Mouse (Mus musculus) hindbrain, embryonic 15.5 days (tissue): ENCODE data around the gene H2afx. TPM values are rescaled to one million over a fixed set of nuclear protein-coding genes. Genes with fewer than 3 reads are reported as not detected.
"Not testable (repeated sequence)": the region's sequence is repeated elsewhere in the genome, so short reads cannot be mapped to it uniquely, and the experiment has no call there.

Experiments used
- ATAC-seq: fragments of 200-750 bp; cut with Nextera tagmentation; 2 replicates; pipeline ENCODE4 v1.8.0; 2017; ENCODE audit warnings: low read depth, moderate number of reproducible peaks, moderate TSS enrichment; ENCODE audit not compliant: low FRiP score
- H3K27ac ChIP-seq: fragments of 300-500 bp; sonication (generic); replicated peaks from 2 replicates; pipeline ENCODE4 v1.5.1; 2015; ENCODE audit warnings: mild to moderate bottlenecking, inconsistent platforms
- H3K27me3 ChIP-seq: fragments of 300-500 bp; sonication (generic); 2 replicates; pipeline ENCODE4 v1.6.1; 2015; ENCODE audit warnings: control low read depth, inconsistent platforms
- H3K36me3 ChIP-seq: fragments of 300-500 bp; sonication (generic); 2 replicates; pipeline ENCODE4 v1.6.1; 2015; ENCODE audit warnings: control low read depth, inconsistent platforms
- H3K4me1 ChIP-seq: fragments of 300-500 bp; sonication (generic); replicated peaks from 2 replicates; pipeline ENCODE4 v1.6.1; 2015; ENCODE audit warnings: control low read depth, inconsistent platforms
- H3K4me2 ChIP-seq: fragments of 300-500 bp; sonication (generic); 2 replicates; pipeline ENCODE4 v1.6.1; 2015; ENCODE audit warnings: moderate library complexity, mild to moderate bottlenecking, inconsistent platforms
- H3K4me3 ChIP-seq: fragments of 300-500 bp; sonication (generic); 2 replicates; pipeline ENCODE4 v1.5.1; 2015; ENCODE audit warnings: mild to moderate bottlenecking, inconsistent platforms
- H3K9ac ChIP-seq: fragments of 300-500 bp; sonication (generic); 2 replicates; pipeline ENCODE4 v1.6.1; 2015; ENCODE audit warnings: inconsistent platforms
- H3K9me3 ChIP-seq: fragments of 300-500 bp; sonication (generic); 2 replicates; pipeline ENCODE4 v1.6.1; 2016; ENCODE audit warnings: control low read depth, inconsistent platforms
- WGBS: fragments of 180-500 bp; shearing (Covaris S2); methylation state at CpG from one replicate; pipeline ENCODE4 v1.1.7; 2015; 5-methylcytosine and 5-hydroxymethylcytosine counted together
- polyA plus RNA-seq: library from polyadenylated mRNA; unstranded; fragments of >200 nt; fragmentation: Nextera tagmentation; extraction: Ambion mirVana; gene quantifications from 2 replicates; pipeline ENCODE4 v1.2.1, GENCODE M21; 2015

The H2afx gene
- polyA plus RNA-seq, 1 experiment from 2014 or later = 149 TPM

GRCm38 (mm10) chr9:44332918-44333638 lies 1.4 kb upstream of the H2afx start:
- Histone ChIP-seq H3K27ac (no peak overlapping the region), H3K36me3 (peaks cover 51% of the 10 kb centered on the region), H3K4me3 (no peak overlapping the region), H3K9ac (no peak overlapping the region), H3K4me1 (peaks cover 28% of the 10 kb centered on the region), H3K27me3 (no peaks in the 10 kb centered on the region), H3K4me2 (no peak overlapping the region), H3K9me3 (no peaks in the 10 kb centered on the region)
- 96% methylated on average over 13 of the region's 13 CpGs for WGBS
- no peak for ATAC-seq

- no peaks in the 10 kb centered on the region for H3K9me3 ChIP-seq
- H3K4me3 ChIP-seq = peak overlapping the region; percentile 62
- no peak; the same call in 1 of the 2 replicates for ATAC-seq
- 0% methylated on average over 49 of the region's 50 CpGs for WGBS
- H3K4me1 ChIP-seq = peaks cover 27% of the 10 kb centered on the region
- peak overlapping the region; percentile 73 for H3K9ac ChIP-seq
- peaks cover 40% of the 10 kb centered on the region for H3K36me3 ChIP-seq
- peak overlapping the region; percentile 89 for H3K27ac ChIP-seq
- no peaks in the 10 kb centered on the region for H3K27me3 ChIP-seq
- H3K4me2 ChIP-seq = peak overlapping the region; percentile 88
These were observed 1.0 kb downstream of the H2afx start for GRCm38 (mm10) chr9:44335331-44336092.

GRCm38 (mm10) chr9:44336093-44336406 lies 1.6 kb downstream of the H2afx start:
- under 1% methylated on average over 5 of the region's 5 CpGs for WGBS
- Histone ChIP-seq H3K36me3 (peaks cover 36% of the 10 kb centered on the region), H3K27me3 (no peaks in the 10 kb centered on the region), H3K9me3 (no peaks in the 10 kb centered on the region), H3K27ac (peak overlapping the region; percentile 89), H3K4me3 (peak overlapping the region; percentile 62), H3K9ac (peak overlapping the region; percentile 73), H3K4me1 (peaks cover 27% of the 10 kb centered on the region), H3K4me2 (peak overlapping the region; percentile 88)
- ATAC-seq = no peak

- H3K27ac ChIP-seq, ATAC-seq, H3K9me3 ChIP-seq, H3K27me3 ChIP-seq: not testable (repeated sequence)
- Histone ChIP-seq H3K36me3 (peaks cover 32% of the 10 kb centered on the region), H3K4me1 (peaks cover 27% of the 10 kb centered on the region), H3K9ac (peak overlapping the region; percentile 30), H3K4me2 (peak overlapping the region; percentile 88), H3K4me3 (peak overlapping the region; percentile 62)
- WGBS = 35% methylated on average over 4 of the region's 4 CpGs
These were observed 2.0 kb downstream of the H2afx start for GRCm38 (mm10) chr9:44336513-44336912.

GRCm38 (mm10) chr9:44336964-44337363 lies 2.5 kb downstream of the H2afx start:
- peak overlapping the region; percentile 88 for H3K4me2 ChIP-seq
- WGBS = 73% methylated on average over 3 of the region's 3 CpGs
- H3K4me3 ChIP-seq = peak overlapping the region; percentile 62
- H3K4me1 ChIP-seq = peaks cover 27% of the 10 kb centered on the region
- no peak for ATAC-seq
- no peaks in the 10 kb centered on the region for H3K27me3 ChIP-seq
- peaks cover 28% of the 10 kb centered on the region for H3K36me3 ChIP-seq
- H3K27ac ChIP-seq = no peak overlapping the region
- no peaks in the 10 kb centered on the region for H3K9me3 ChIP-seq
- peak overlapping the region; percentile 30 for H3K9ac ChIP-seq

- 69% methylated on average over 9 of the region's 9 CpGs for WGBS
- H3K9ac ChIP-seq = no peak overlapping the region
- peak overlapping the region; percentile 88; the same call in 1 of the 2 replicates for H3K4me2 ChIP-seq
These were observed 3.1 kb downstream of the H2afx start for GRCm38 (mm10) chr9:44337436-44338169.

GRCm38 (mm10) chr9:44338574-44338973 lies 4.1 kb downstream of the H2afx start:
- Histone ChIP-seq H3K4me2 (no peak overlapping the region), H3K27me3 (no peaks in the 10 kb centered on the region), H3K4me1 (peaks cover 38% of the 10 kb centered on the region), H3K4me3 (no peak overlapping the region), H3K27ac (no peak overlapping the region), H3K36me3 (peaks cover 13% of the 10 kb centered on the region), H3K9ac (no peak overlapping the region), H3K9me3 (no peaks in the 10 kb centered on the region)
- no peak for ATAC-seq
- 81% methylated on average over 5 of the region's 5 CpGs for WGBS

More at GRCm38 (mm10) chr9:44337436-44338169, 3.1 kb downstream of the H2afx start:
- Histone ChIP-seq H3K4me1 (peaks cover 31% of the 10 kb centered on the region), H3K36me3 (peaks cover 22% of the 10 kb centered on the region), H3K4me3 (peak overlapping the region; percentile 62; the same call in 1 of the 2 replicates), H3K27ac (no peak overlapping the region), H3K9me3 (no peaks in the 10 kb centered on the region), H3K27me3 (no peaks in the 10 kb centered on the region)
- ATAC-seq = no peak

- Histone ChIP-seq H3K27ac (no peak overlapping the region), H3K9me3 (no peaks in the 10 kb centered on the region), H3K27me3 (no peaks in the 10 kb centered on the region), H3K9ac (no peak overlapping the region), H3K4me1 (peaks cover 29% of the 10 kb centered on the region), H3K36me3 (peaks cover 10% of the 10 kb centered on the region), H3K4me2 (no peak overlapping the region), H3K4me3 (no peak overlapping the region)
- ATAC-seq = no peak
- 95% methylated on average over 5 of the region's 5 CpGs for WGBS
These were observed 7.0 kb downstream of the H2afx start for GRCm38 (mm10) chr9:44341487-44341886.

- Histone ChIP-seq H3K4me3 (no peak overlapping the region), H3K4me2 (no peak overlapping the region), H3K27ac (no peak overlapping the region), H3K27me3 (no peaks in the 10 kb centered on the region), H3K9me3 (no peaks in the 10 kb centered on the region), H3K36me3 (peaks cover 12% of the 10 kb centered on the region), H3K9ac (no peak overlapping the region), H3K4me1 (peaks cover 22% of the 10 kb centered on the region)
- no peak for ATAC-seq
- 90% methylated on average over 3 of the region's 3 CpGs for WGBS
These were observed 7.7 kb downstream of the H2afx start for GRCm38 (mm10) chr9:44342173-44342572.

GRCm38 (mm10) chr9:44342605-44343004 lies 8.1 kb downstream of the H2afx start:
- H3K27ac ChIP-seq = no peak overlapping the region
- peaks cover 13% of the 10 kb centered on the region for H3K36me3 ChIP-seq
- H3K4me1 ChIP-seq = peaks cover 18% of the 10 kb centered on the region
- 95% methylated on average over 1 of the region's 1 CpGs for WGBS
- no peak for ATAC-seq
- no peak overlapping the region for H3K4me3 ChIP-seq
- no peak overlapping the region for H3K9ac ChIP-seq
- H3K9me3 ChIP-seq = no peaks in the 10 kb centered on the region
- H3K27me3 ChIP-seq = no peaks in the 10 kb centered on the region
- H3K4me2 ChIP-seq = peak overlapping the region; percentile 64

GRCm38 (mm10) chr9:44343290-44343689 lies 8.8 kb downstream of the H2afx start:
- Histone ChIP-seq H3K27ac (peak overlapping the region; percentile 97), H3K9ac (peak overlapping the region; percentile 70), H3K36me3 (peaks cover 17% of the 10 kb centered on the region), H3K4me3 (peak overlapping the region; percentile 67), H3K27me3 (no peaks in the 10 kb centered on the region), H3K4me2 (peak overlapping the region; percentile 64), H3K9me3 (no peaks in the 10 kb centered on the region), H3K4me1 (peaks cover 15% of the 10 kb centered on the region)
- ATAC-seq = 0 out of 2 replicates have a peak, but pooled peaks have one; percentile 1
- WGBS = 15% methylated on average over 6 of the region's 6 CpGs
